Mouse (Mus musculus): ENCODE data around the gene Dgat2l6. TPM values are rescaled to one million over a fixed set of nuclear protein-coding genes. Genes with fewer than 3 reads are reported as not detected.

Dgat2l6 gene
- polyA plus RNA-seq, 1 experiment = not detected

GRCm38 (mm10) chrX:100508164-100508563 is 16.5 kb upstream of the Dgat2l6 start:
- TF ChIP-seq CTCF (IDR thresholded peaks at IDR 0.05; ENCODE audit: control insufficient read depth, insufficient read depth, insufficient replicate concordance, low read depth, low read length) (no peak), POLR2A (IDR thresholded peaks at IDR 0.05; ENCODE audit: control insufficient read depth, low read depth, low read length) (no peak)
- Histone ChIP-seq H3K36me3 (ENCODE audit: control insufficient read depth, insufficient read depth, low read length) (no peaks in the 10 kb centered on the region), H3K4me3 (ENCODE audit: control insufficient read depth, low read depth, low read length) (no peak overlapping the region), H3K27ac (ENCODE audit: control insufficient read depth, insufficient read depth, low read depth, low read length) (no peak overlapping the region), H3K4me1 (ENCODE audit: control insufficient read depth, insufficient read depth, low read length) (no peaks in the 10 kb centered on the region), H3K27me3 (ENCODE audit: control insufficient read depth, insufficient read depth, low read length) (no peaks in the 10 kb centered on the region)

- H3K27ac ChIP-seq (ENCODE audit: control insufficient read depth, insufficient read depth, low read depth, low read length) = no peak overlapping the region
- H3K4me1 ChIP-seq (ENCODE audit: control insufficient read depth, insufficient read depth, low read length) = no peaks in the 10 kb centered on the region
- no peak overlapping the region for H3K4me3 ChIP-seq (ENCODE audit: control insufficient read depth, low read depth, low read length)
- no peaks in the 10 kb centered on the region for H3K36me3 ChIP-seq (ENCODE audit: control insufficient read depth, insufficient read depth, low read length)
- no peaks in the 10 kb centered on the region for H3K27me3 ChIP-seq (ENCODE audit: control insufficient read depth, insufficient read depth, low read length)
- TF ChIP-seq CTCF (IDR thresholded peaks at IDR 0.05; ENCODE audit: control insufficient read depth, insufficient read depth, insufficient replicate concordance, low read depth, low read length) (no peak), POLR2A (IDR thresholded peaks at IDR 0.05; ENCODE audit: control insufficient read depth, low read depth, low read length) (no peak)
These were observed 14.7 kb upstream of the Dgat2l6 start for GRCm38 (mm10) chrX:100509921-100510320.

GRCm38 (mm10) chrX:100516683-100517082 is 8.0 kb upstream of the Dgat2l6 start:
- Histone ChIP-seq H3K27ac (ENCODE audit: control insufficient read depth, insufficient read depth, low read depth, low read length) (no peak overlapping the region), H3K4me1 (ENCODE audit: control insufficient read depth, insufficient read depth, low read length) (no peaks in the 10 kb centered on the region), H3K36me3 (ENCODE audit: control insufficient read depth, insufficient read depth, low read length) (no peaks in the 10 kb centered on the region), H3K4me3 (ENCODE audit: control insufficient read depth, low read depth, low read length) (no peak overlapping the region), H3K27me3 (ENCODE audit: control insufficient read depth, insufficient read depth, low read length) (no peaks in the 10 kb centered on the region)
- TF ChIP-seq POLR2A (IDR thresholded peaks at IDR 0.05; ENCODE audit: control insufficient read depth, low read depth, low read length) = no peak
- TF ChIP-seq CTCF (IDR thresholded peaks at IDR 0.05; ENCODE audit: control insufficient read depth, insufficient read depth, insufficient replicate concordance, low read depth, low read length) = no peak

- no peaks in the 10 kb centered on the region for H3K36me3 ChIP-seq (ENCODE audit: control insufficient read depth, insufficient read depth, low read length)
- H3K4me1 ChIP-seq (ENCODE audit: control insufficient read depth, insufficient read depth, low read length) = no peaks in the 10 kb centered on the region
- no peak overlapping the region for H3K4me3 ChIP-seq (ENCODE audit: control insufficient read depth, low read depth, low read length)
- H3K27ac ChIP-seq (ENCODE audit: control insufficient read depth, insufficient read depth, low read depth, low read length) = no peak overlapping the region
- no peaks in the 10 kb centered on the region for H3K27me3 ChIP-seq (ENCODE audit: control insufficient read depth, insufficient read depth, low read length)
- TF ChIP-seq CTCF (IDR thresholded peaks at IDR 0.05; ENCODE audit: control insufficient read depth, insufficient read depth, insufficient replicate concordance, low read depth, low read length) (no peak), POLR2A (IDR thresholded peaks at IDR 0.05; ENCODE audit: control insufficient read depth, low read depth, low read length) (no peak)
These were observed 7.0 kb upstream of the Dgat2l6 start for GRCm38 (mm10) chrX:100517626-100518025.

GRCm38 (mm10) chrX:100518532-100518931 is 6.1 kb upstream of the Dgat2l6 start:
- Histone ChIP-seq H3K4me1 (ENCODE audit: control insufficient read depth, insufficient read depth, low read length) (no peaks in the 10 kb centered on the region), H3K27ac (ENCODE audit: control insufficient read depth, insufficient read depth, low read depth, low read length) (no peak overlapping the region), H3K36me3 (ENCODE audit: control insufficient read depth, insufficient read depth, low read length) (no peaks in the 10 kb centered on the region), H3K4me3 (ENCODE audit: control insufficient read depth, low read depth, low read length) (no peak overlapping the region), H3K27me3 (ENCODE audit: control insufficient read depth, insufficient read depth, low read length) (no peaks in the 10 kb centered on the region)
- TF ChIP-seq POLR2A (IDR thresholded peaks at IDR 0.05; ENCODE audit: control insufficient read depth, low read depth, low read length) (no peak), CTCF (IDR thresholded peaks at IDR 0.05; ENCODE audit: control insufficient read depth, insufficient read depth, insufficient replicate concordance, low read depth, low read length) (no peak)

- no peaks in the 10 kb centered on the region for H3K27me3 ChIP-seq (ENCODE audit: control insufficient read depth, insufficient read depth, low read length)
- no peak overlapping the region for H3K27ac ChIP-seq (ENCODE audit: control insufficient read depth, insufficient read depth, low read depth, low read length)
- no peaks in the 10 kb centered on the region for H3K4me1 ChIP-seq (ENCODE audit: control insufficient read depth, insufficient read depth, low read length)
- no peak overlapping the region for H3K4me3 ChIP-seq (ENCODE audit: control insufficient read depth, low read depth, low read length)
- H3K36me3 ChIP-seq (ENCODE audit: control insufficient read depth, insufficient read depth, low read length) = no peaks in the 10 kb centered on the region
- TF ChIP-seq CTCF (IDR thresholded peaks at IDR 0.05; ENCODE audit: control insufficient read depth, insufficient read depth, insufficient replicate concordance, low read depth, low read length) (no peak), POLR2A (IDR thresholded peaks at IDR 0.05; ENCODE audit: control insufficient read depth, low read depth, low read length) (no peak)
These were observed 31.4 kb downstream of the Dgat2l6 start for GRCm38 (mm10) chrX:100556026-100556425.

GRCm38 (mm10) chrX:100565696-100566095 is 41.1 kb downstream of the Dgat2l6 start:
- TF ChIP-seq POLR2A (IDR thresholded peaks at IDR 0.05; ENCODE audit: control insufficient read depth, low read depth, low read length) = no peak
- no peak for TF ChIP-seq CTCF (IDR thresholded peaks at IDR 0.05; ENCODE audit: control insufficient read depth, insufficient read depth, insufficient replicate concordance, low read depth, low read length)
- no peaks in the 10 kb centered on the region for H3K36me3 ChIP-seq (ENCODE audit: control insufficient read depth, insufficient read depth, low read length)
- H3K27me3 ChIP-seq (ENCODE audit: control insufficient read depth, insufficient read depth, low read length) = no peaks in the 10 kb centered on the region
- no peak overlapping the region for H3K4me3 ChIP-seq (ENCODE audit: control insufficient read depth, low read depth, low read length)
- H3K27ac ChIP-seq (ENCODE audit: control insufficient read depth, insufficient read depth, low read depth, low read length) = no peak overlapping the region
- H3K4me1 ChIP-seq (ENCODE audit: control insufficient read depth, insufficient read depth, low read length) = no peaks in the 10 kb centered on the region

- Histone ChIP-seq H3K27me3 (ENCODE audit: control insufficient read depth, insufficient read depth, low read length) (no peaks in the 10 kb centered on the region), H3K4me3 (ENCODE audit: control insufficient read depth, low read depth, low read length) (no peak within 1 kb of the TSS)
- no peak for TF ChIP-seq CTCF (IDR thresholded peaks at IDR 0.05; ENCODE audit: control insufficient read depth, insufficient read depth, insufficient replicate concordance, low read depth, low read length)
- no peak for TF ChIP-seq POLR2A (IDR thresholded peaks at IDR 0.05; ENCODE audit: control insufficient read depth, low read depth, low read length)
These were observed 47.3 kb downstream of the Dgat2l6 start, which contains the start of gene Awat1 for GRCm38 (mm10) chrX:100571951-100572350. Awat1 (plus strand) TSS chrX:100572251.

More at GRCm38 (mm10) chrX:100571951-100572350, 47.3 kb downstream of the Dgat2l6 start, which contains the start of gene Awat1:
- no peaks in the 10 kb centered on the region for H3K36me3 ChIP-seq (ENCODE audit: control insufficient read depth, insufficient read depth, low read length)
- H3K27ac ChIP-seq (ENCODE audit: control insufficient read depth, insufficient read depth, low read depth, low read length) = no peak within 1 kb of the TSS
- no peaks in the 10 kb centered on the region for H3K4me1 ChIP-seq (ENCODE audit: control insufficient read depth, insufficient read depth, low read length)
